Mouse (Mus musculus) brown adipose tissue, adult 24 weeks (tissue): ENCODE results near the gene 6820408C15Rik. TPM values are rescaled to one million over a fixed set of nuclear protein-coding genes. Genes with fewer than 3 reads are reported as not detected.
A peak's percentile ranks its signal among the peaks of the same experiment; 100 is the strongest.
"Not testable (repeated sequence)": the region's sequence is repeated elsewhere in the genome, so short reads cannot be mapped to it uniquely, and the experiment has no call there.

Source experiments
- H3K27ac ChIP-seq: fragments of 200-500 bp; replicated peaks from 2 replicates; pipeline ENCODE4 v1.5.1; 2012; ENCODE audit warnings: low read depth, mild to moderate bottlenecking, low read length
- H3K4me1 ChIP-seq: fragments of 200-500 bp; 2 replicates; pipeline ENCODE4 v1.6.1; 2012; ENCODE audit warnings: low read length, mixed read lengths; ENCODE audit not compliant: control insufficient read depth, insufficient read depth, insufficient read length
- H3K4me3 ChIP-seq: fragments of 200-500 bp; 2 replicates; pipeline ENCODE4 v1.5.1; 2012; ENCODE audit warnings: low read depth, mild to moderate bottlenecking, low read length, moderate library complexity; ENCODE audit not compliant: insufficient read depth
- polyA plus RNA-seq: library from polyadenylated mRNA; stranded (reverse); fragments of >200 nt; gene quantifications from 2 replicates; pipeline ENCODE4 v1.2.4, GENCODE M21; 2012; ENCODE audit not compliant: missing spikeins, insufficient read depth, insufficient read length

Gene 6820408C15Rik
- polyA plus RNA-seq, 1 experiment: 0.71 TPM

GRCm38 (mm10) chr2:152397680-152398435, 17.5 kb upstream of the 6820408C15Rik start, which contains the start of gene Sox12:
TSS of gene Sox12 (minus strand) at chr2:152398063.
- Histone ChIP-seq H3K4me3 (peak within 1 kb of the TSS; percentile 68), H3K4me1 (no peaks in the 10 kb centered on the region), H3K27ac (no peak within 1 kb of the TSS)

- H3K4me3 ChIP-seq: peak overlapping the region; percentile 68
- H3K4me1 ChIP-seq: no peaks in the 10 kb centered on the region
- no peak overlapping the region for H3K27ac ChIP-seq
These were observed 16.7 kb upstream of the 6820408C15Rik start for GRCm38 (mm10) chr2:152398691-152399090.

GRCm38 (mm10) chr2:152399122-152399542, 16.3 kb upstream of the 6820408C15Rik start:
- Histone ChIP-seq H3K27ac (no peak overlapping the region), H3K4me3 (peak overlapping the region; percentile 43), H3K4me1 (no peaks in the 10 kb centered on the region)

GRCm38 (mm10) chr2:152406126-152406525, 9.3 kb upstream of the 6820408C15Rik start:
- H3K4me1 ChIP-seq: no peaks in the 10 kb centered on the region
- no peak overlapping the region for H3K27ac ChIP-seq
- peak overlapping the region; percentile 43 for H3K4me3 ChIP-seq

- Histone ChIP-seq H3K4me3 (no peak overlapping the region), H3K4me1 (peaks cover 6% of the 10 kb centered on the region), H3K27ac (no peak overlapping the region)
These were observed 5.6 kb upstream of the 6820408C15Rik start for GRCm38 (mm10) chr2:152409781-152410180.

- Histone ChIP-seq H3K4me3 (peak overlapping the region; percentile 10; the same call in 1 of the 2 replicates), H3K4me1 (peaks cover 6% of the 10 kb centered on the region), H3K27ac (no peak overlapping the region)
These were observed 4.4 kb upstream of the 6820408C15Rik start for GRCm38 (mm10) chr2:152410971-152411371.

GRCm38 (mm10) chr2:152411471-152411870, 3.9 kb upstream of the 6820408C15Rik start:
- H3K4me3 ChIP-seq: peak overlapping the region; percentile 10; the same call in 1 of the 2 replicates
- H3K4me1 ChIP-seq: peaks cover 6% of the 10 kb centered on the region

GRCm38 (mm10) chr2:152412526-152413157, 2.7 kb upstream of the 6820408C15Rik start:
- Histone ChIP-seq H3K4me3 (no peak overlapping the region), H3K4me1 (peaks cover 6% of the 10 kb centered on the region), H3K27ac (no peak overlapping the region)

More at GRCm38 (mm10) chr2:152411471-152411870, 3.9 kb upstream of the 6820408C15Rik start:
- no peak overlapping the region; the same call in 1 of the 2 replicates for H3K27ac ChIP-seq

- H3K4me3 ChIP-seq: peak overlapping the region; percentile 91
- no peak overlapping the region for H3K27ac ChIP-seq
- peaks cover 6% of the 10 kb centered on the region for H3K4me1 ChIP-seq
These were observed 2.1 kb upstream of the 6820408C15Rik start for GRCm38 (mm10) chr2:152413158-152413764.

GRCm38 (mm10) chr2:152413765-152414584, 1.4 kb upstream of the 6820408C15Rik start:
- H3K4me3 ChIP-seq: peak overlapping the region; percentile 91
- peak overlapping the region; percentile 33; the same call in 1 of the 2 replicates for H3K27ac ChIP-seq
- peaks cover 6% of the 10 kb centered on the region for H3K4me1 ChIP-seq

GRCm38 (mm10) chr2:152414591-152415165, 709 bp upstream of the 6820408C15Rik start, which contains the start of gene Zcchc3:
TSS of gene Zcchc3 (minus strand) at chr2:152415027.
- Histone ChIP-seq H3K4me3 (peak within 1 kb of the TSS; percentile 91), H3K27ac (peak within 1 kb of the TSS; percentile 33; the same call in 1 of the 2 replicates), H3K4me1 (peaks cover 6% of the 10 kb centered on the region)

- Histone ChIP-seq H3K4me3 (no peak overlapping the region), H3K27ac (no peak overlapping the region), H3K4me1 (peaks cover 6% of the 10 kb centered on the region)
These were observed 399 bp downstream of the 6820408C15Rik start for GRCm38 (mm10) chr2:152415786-152416185.

- no peaks in the 10 kb centered on the region for H3K4me1 ChIP-seq
- no peak overlapping the region for H3K27ac ChIP-seq
- no peak overlapping the region for H3K4me3 ChIP-seq
These were observed 12.1 kb downstream of the 6820408C15Rik start for GRCm38 (mm10) chr2:152427493-152427892.

- H3K4me3 ChIP-seq: not testable (repeated sequence)
These were observed 13.1 kb downstream of the 6820408C15Rik start for GRCm38 (mm10) chr2:152428481-152428880.

More at GRCm38 (mm10) chr2:152428481-152428880, 13.1 kb downstream of the 6820408C15Rik start:
- H3K4me1 ChIP-seq, H3K27ac ChIP-seq: not testable (repeated sequence)
